Mouse (Mus musculus) forebrain, embryonic 15.5 days (tissue): Measurements from ENCODE around the gene Dpysl4. TPM values are rescaled to one million over a fixed set of nuclear protein-coding genes. Genes with fewer than 3 reads are reported as not detected.

Experiments used
- ATAC-seq: fragments of 200-750 bp; cut with Nextera tagmentation; replicated peaks from 2 replicates; pipeline ENCODE4 v1.8.0; 2017; ENCODE audit warnings: mild to moderate bottlenecking, moderate TSS enrichment, moderate library complexity
- H3K27ac ChIP-seq: fragments of 300-500 bp; sonication (generic); replicated peaks from 2 replicates; pipeline ENCODE4 v1.5.1; 2015; ENCODE audit warnings: mild to moderate bottlenecking, inconsistent platforms
- H3K27me3 ChIP-seq: fragments of 300-500 bp; sonication (generic); 2 replicates; pipeline ENCODE4 v1.6.1; 2015; ENCODE audit warnings: inconsistent platforms
- H3K36me3 ChIP-seq: fragments of 300-500 bp; sonication (generic); 2 replicates; pipeline ENCODE4 v1.6.1; 2015; ENCODE audit warnings: mild to moderate bottlenecking, inconsistent platforms
- H3K4me1 ChIP-seq: fragments of 300-500 bp; sonication (generic); 2 replicates; pipeline ENCODE4 v1.6.1; 2015; ENCODE audit warnings: inconsistent platforms
- H3K4me2 ChIP-seq: fragments of 300-500 bp; sonication (generic); replicated peaks from 2 replicates; pipeline ENCODE4 v1.6.1; 2015; ENCODE audit warnings: mild to moderate bottlenecking, inconsistent platforms
- H3K4me3 ChIP-seq: fragments of 300-500 bp; sonication (generic); 2 replicates; pipeline ENCODE4 v1.5.1; 2015; ENCODE audit warnings: mild to moderate bottlenecking, inconsistent platforms
- H3K9ac ChIP-seq: fragments of 300-500 bp; sonication (generic); replicated peaks from 2 replicates; pipeline ENCODE4 v1.6.1; 2015; ENCODE audit warnings: mild to moderate bottlenecking, inconsistent platforms
- H3K9me3 ChIP-seq: fragments of 300-500 bp; sonication (generic); 2 replicates; pipeline ENCODE4 v1.6.1; 2016; ENCODE audit warnings: inconsistent platforms
- WGBS: fragments of 180-500 bp; shearing (Covaris S2); methylation state at CpG from one replicate; pipeline ENCODE4 v1.1.7; 2015; ENCODE audit warnings: mixed read lengths; 5-methylcytosine and 5-hydroxymethylcytosine counted together
- polyA plus RNA-seq: library from polyadenylated mRNA; unstranded; fragments of >200 nt; fragmentation: Nextera tagmentation; extraction: Ambion mirVana; gene quantifications from 2 replicates; pipeline ENCODE4 v1.2.1, GENCODE M21; 2015

The Dpysl4 gene
- polyA plus RNA-seq, 1 experiment from 2014 or later, result 116 TPM

DNA sequence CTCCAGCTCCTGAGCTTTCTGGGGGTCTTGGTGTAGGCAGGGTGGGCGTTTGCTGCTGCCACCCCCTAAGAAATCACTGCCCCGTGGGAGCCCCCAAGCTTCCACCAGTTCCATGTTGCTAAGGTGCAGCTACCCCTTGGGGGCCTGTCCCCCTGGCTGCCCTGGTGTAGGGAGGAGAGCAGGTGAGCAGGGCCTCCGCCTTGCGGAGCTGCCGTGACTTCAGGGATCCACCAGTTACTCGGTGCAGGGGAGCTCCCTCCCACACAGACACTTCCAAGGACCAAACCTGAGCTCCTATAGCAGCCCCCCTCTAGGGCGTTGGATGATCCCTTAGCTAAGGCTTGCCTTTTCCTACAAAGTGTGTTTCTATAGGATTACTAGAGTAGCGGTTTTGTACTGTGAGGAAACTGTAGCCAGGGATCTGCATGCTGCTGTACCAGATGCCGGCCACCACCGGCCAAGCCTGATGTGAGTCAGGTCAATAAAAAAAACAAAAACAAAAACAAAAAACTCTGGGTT lies 15.5 kb downstream of the Dpysl4 start:
- Histone ChIP-seq H3K27ac (no peak overlapping the region), H3K36me3 (peaks cover 11% of the 10 kb centered on the region; the same call in 1 of the 2 replicates), H3K4me2 (no peak overlapping the region), H3K27me3 (no peaks in the 10 kb centered on the region), H3K4me3 (no peak overlapping the region), H3K4me1 (no peaks in the 10 kb centered on the region), H3K9me3 (no peaks in the 10 kb centered on the region), H3K9ac (no peak overlapping the region)
- WGBS, result 78% methylated on average over 10 of the region's 10 CpGs
- no peak; the same call in 1 of the 2 replicates for ATAC-seq

DNA sequence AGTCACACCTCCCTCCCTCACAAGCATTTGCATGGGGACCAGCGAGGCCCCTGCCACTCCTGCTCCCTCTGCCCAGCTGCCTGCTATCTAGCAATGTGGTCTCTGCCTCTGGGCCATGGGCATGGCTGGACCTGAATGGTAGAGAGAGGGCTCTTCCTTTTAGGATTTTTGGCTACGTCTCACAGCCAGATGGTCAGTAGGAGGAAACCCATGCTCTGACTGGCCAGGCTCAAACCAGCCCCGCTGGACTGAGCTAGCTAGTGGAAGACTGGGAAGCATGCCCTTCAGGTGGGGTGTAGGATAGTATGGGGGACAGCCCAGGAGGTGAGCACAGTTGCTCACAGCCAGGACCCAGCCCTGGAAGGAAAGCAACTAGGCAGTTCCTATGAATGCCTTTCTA lies 16.0 kb downstream of the Dpysl4 start:
- H3K27ac ChIP-seq, result no peak overlapping the region
- H3K4me2 ChIP-seq, result no peak overlapping the region
- peaks cover 8% of the 10 kb centered on the region; the same call in 1 of the 2 replicates for H3K36me3 ChIP-seq
- H3K4me1 ChIP-seq, result no peaks in the 10 kb centered on the region
- 78% methylated on average over 3 of the region's 3 CpGs for WGBS
- no peak; the same call in 1 of the 2 replicates for ATAC-seq
- H3K9me3 ChIP-seq, result no peaks in the 10 kb centered on the region
- H3K4me3 ChIP-seq, result no peak overlapping the region
- H3K27me3 ChIP-seq, result no peaks in the 10 kb centered on the region
- H3K9ac ChIP-seq, result no peak overlapping the region

DNA sequence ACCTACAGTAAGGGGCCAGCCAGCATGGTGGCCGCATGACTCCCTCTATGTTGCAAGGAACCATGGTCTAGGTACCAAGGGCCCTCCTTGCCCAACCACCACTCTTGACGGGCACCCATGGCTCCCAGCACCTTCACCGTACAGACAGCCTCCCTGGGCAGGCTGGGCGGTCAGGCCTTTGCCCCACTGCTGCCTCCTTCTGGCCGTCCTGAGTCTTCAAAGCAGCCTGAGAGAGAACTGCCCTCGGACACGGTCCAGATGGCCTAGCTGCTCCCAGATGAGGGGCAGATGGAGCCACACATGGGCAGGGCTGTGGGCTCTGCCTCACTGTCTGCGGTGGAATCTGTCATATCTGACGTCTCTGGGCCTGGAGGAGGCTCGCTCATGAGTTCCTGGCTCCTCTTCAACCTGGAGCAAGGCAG lies 18.2 kb downstream of the Dpysl4 start:
- Histone ChIP-seq H3K4me1 (no peaks in the 10 kb centered on the region), H3K4me3 (no peak overlapping the region), H3K36me3 (peaks cover 2% of the 10 kb centered on the region; the same call in 1 of the 2 replicates), H3K4me2 (no peak overlapping the region), H3K27me3 (no peaks in the 10 kb centered on the region), H3K9ac (no peak overlapping the region), H3K27ac (no peak overlapping the region), H3K9me3 (no peaks in the 10 kb centered on the region)
- WGBS, result 66% methylated on average over 10 of the region's 10 CpGs
- ATAC-seq, result peak; percentile 36; the same call in 1 of the 2 replicates

DNA sequence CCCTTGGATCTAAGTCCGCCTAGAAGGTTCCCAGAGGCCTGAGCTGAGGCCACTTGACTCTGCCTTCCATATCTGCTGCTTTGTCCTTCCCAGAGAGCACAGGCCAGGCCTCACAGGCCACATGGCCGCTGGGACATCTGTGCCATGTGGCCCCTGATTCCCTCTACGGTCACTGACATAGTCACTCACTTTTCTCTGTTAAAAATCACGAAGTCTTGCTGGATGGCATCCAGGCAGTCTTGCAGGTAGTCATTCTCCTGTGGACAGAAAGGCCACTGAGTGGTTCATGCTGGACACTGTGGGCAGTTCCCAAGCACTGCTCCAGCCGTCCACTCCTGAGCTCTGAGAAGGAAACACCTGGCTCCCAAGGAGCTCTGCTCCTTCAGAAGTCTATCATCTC lies 19.3 kb downstream of the Dpysl4 start:
- H3K4me2 ChIP-seq, result no peak overlapping the region
- no peaks in the 10 kb centered on the region for H3K4me1 ChIP-seq
- H3K27ac ChIP-seq, result no peak overlapping the region
- H3K36me3 ChIP-seq, result no peaks in the 10 kb centered on the region
- no peaks in the 10 kb centered on the region for H3K27me3 ChIP-seq
- H3K9me3 ChIP-seq, result no peaks in the 10 kb centered on the region
- no peak overlapping the region for H3K4me3 ChIP-seq
- no peak overlapping the region for H3K9ac ChIP-seq
- no peak for ATAC-seq
- WGBS, result 86% methylated on average over 5 of the region's 5 CpGs

DNA sequence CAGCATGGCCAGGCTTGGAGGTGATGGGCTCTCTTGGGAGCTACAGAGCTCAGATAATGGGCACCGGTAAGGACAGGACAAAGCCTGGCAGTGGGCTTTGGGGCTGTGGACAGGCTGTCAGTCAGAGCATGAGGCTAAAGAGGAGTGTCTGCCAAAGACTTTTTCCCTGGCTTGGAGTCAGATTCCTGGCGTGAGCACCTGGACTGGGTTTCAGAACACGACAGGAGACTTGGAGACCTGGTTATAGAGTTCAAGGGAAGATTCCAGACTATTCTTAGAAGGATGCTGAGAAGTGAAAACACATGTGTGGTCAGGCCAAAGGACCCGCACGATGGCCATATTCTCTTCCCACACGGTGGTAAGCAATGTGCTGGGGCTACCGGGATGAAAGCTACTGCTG lies 19.9 kb downstream of the Dpysl4 start:
- ATAC-seq, result no peak

DNA sequence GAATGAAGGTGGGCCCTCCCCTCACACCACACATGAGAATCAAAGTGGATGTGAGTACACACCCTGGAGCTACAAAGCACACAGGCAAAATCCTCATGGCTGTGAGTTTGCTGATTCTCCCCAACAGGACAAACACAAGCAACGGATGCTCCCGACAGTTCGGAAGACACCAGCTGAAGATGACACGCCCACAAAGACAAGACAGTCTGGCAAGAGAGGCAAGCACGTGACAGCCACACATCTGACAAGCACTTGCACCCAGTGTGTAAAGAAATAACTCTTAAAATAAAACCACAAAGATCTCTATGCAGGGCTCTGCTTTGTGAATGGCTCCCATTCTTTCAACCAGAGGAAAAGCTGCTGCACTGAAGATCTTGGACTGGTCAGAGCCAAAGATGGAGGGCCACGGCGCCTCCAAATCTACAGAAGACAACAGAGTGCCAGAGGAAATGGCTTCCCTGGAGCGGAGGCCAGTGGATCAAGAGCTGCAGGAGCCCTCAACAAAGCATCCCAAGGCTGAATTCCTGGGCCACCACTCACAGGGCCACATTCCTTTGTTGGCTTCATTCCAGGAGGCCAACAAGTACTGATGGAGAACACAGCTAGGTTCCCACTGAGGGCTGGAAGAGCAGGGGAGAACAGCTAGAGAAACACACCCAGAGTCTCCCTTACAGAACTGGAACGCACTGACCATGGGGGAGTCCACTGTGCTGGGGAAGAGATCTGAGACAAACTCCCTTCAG lies 22.3 kb downstream of the Dpysl4 start:
- no peak overlapping the region for H3K9ac ChIP-seq
- H3K4me2 ChIP-seq, result no peak overlapping the region
- H3K4me1 ChIP-seq, result no peaks in the 10 kb centered on the region
- ATAC-seq, result no peak
- WGBS, result 82% methylated on average over 9 of the region's 9 CpGs
- H3K27me3 ChIP-seq, result no peaks in the 10 kb centered on the region
- no peaks in the 10 kb centered on the region for H3K36me3 ChIP-seq
- no peaks in the 10 kb centered on the region for H3K9me3 ChIP-seq
- H3K27ac ChIP-seq, result no peak overlapping the region
- H3K4me3 ChIP-seq, result no peak overlapping the region

More for the DNA sequence above, 19.9 kb downstream of the Dpysl4 start:
- Histone ChIP-seq H3K27me3 (no peaks in the 10 kb centered on the region), H3K9ac (no peak overlapping the region), H3K4me3 (no peak overlapping the region), H3K4me2 (no peak overlapping the region), H3K9me3 (no peaks in the 10 kb centered on the region), H3K36me3 (no peaks in the 10 kb centered on the region), H3K27ac (no peak overlapping the region), H3K4me1 (no peaks in the 10 kb centered on the region)
- 87% methylated on average over 7 of the region's 7 CpGs for WGBS

DNA sequence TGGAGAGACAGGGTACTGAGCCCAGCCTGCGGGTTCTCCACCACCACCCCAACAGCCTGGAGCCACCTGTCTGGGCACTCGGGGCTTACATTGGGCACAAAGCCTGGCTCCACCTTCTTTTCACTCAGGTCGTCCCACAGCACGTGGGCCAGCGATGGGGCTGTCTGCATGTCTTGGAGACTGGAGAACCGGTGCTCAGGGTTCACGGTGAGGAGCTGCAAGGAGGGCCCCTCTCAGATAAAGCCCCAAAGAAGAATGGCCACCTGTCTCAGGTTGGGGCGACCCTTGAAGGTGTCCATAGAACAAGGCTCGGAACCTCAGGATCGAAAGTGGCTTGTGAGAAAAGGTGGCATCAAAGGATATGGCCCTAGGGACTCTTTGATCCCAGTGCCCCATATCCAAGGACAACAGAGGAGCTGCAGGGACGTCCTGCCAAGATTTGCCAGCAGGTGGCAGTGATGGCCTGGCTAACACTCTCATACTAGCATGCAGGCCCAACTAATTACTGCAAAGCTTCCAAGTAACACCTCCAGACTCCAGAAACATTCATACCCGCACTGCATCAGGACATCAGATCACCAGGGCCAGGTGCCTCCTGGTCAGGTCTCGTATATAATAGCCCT lies 33.5 kb downstream of the Dpysl4 start:
- Histone ChIP-seq H3K27me3 (no peaks in the 10 kb centered on the region), H3K9me3 (no peaks in the 10 kb centered on the region), H3K9ac (no peak overlapping the region), H3K27ac (no peak overlapping the region), H3K4me2 (no peak overlapping the region), H3K36me3 (no peaks in the 10 kb centered on the region), H3K4me3 (no peak overlapping the region), H3K4me1 (no peaks in the 10 kb centered on the region)
- WGBS, result 40% methylated on average over 13 of the region's 13 CpGs
- peak; percentile 78 for ATAC-seq

DNA sequence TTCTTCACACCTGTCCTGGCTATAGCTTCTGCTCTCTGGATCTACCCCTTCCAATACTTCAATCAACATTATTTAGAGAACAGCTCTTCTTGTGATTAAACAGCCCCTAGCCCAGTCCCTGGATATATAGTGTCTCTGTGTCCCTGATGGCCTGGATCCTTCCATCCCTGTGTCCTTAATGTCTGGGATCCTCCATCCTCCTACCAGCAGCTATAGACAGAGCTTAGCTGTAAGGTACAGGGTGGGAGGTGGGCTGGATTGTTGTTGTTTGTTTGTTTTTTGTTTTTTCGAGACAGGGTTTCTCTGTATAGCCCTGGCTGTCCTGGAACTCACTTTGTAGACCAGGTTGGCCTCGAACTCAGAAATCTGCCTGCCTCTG lies 34.0 kb downstream of the Dpysl4 start:
- Histone ChIP-seq H3K4me3 (no peak overlapping the region), H3K4me2 (no peak overlapping the region), H3K4me1 (no peaks in the 10 kb centered on the region), H3K27me3 (no peaks in the 10 kb centered on the region), H3K9ac (no peak overlapping the region), H3K9me3 (no peaks in the 10 kb centered on the region), H3K27ac (no peak overlapping the region), H3K36me3 (no peaks in the 10 kb centered on the region)
- 66% methylated on average over 2 of the region's 2 CpGs for WGBS
- 0 out of 2 replicates have a peak, but pooled peaks have one; percentile 2 for ATAC-seq

DNA sequence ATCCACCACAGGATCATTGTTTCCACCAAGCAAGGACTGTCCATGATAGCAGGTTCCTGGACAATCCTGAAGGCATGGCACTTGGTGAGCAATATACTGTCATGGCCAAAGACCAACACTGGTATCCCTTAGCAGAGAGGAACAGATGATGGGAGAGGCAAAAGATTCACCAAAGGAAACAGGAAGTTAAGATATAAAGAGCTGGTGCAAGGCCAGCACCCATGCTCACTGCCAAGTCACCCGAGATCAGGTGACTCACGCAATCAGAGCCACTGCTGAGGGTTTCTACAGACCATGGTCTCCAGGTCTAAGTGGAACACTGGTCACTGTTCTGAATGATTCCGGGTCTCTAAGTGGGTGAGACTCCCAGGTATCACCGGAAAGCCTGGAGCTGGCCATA lies 40.1 kb downstream of the Dpysl4 start:
- H3K4me1 ChIP-seq, result peaks cover 7% of the 10 kb centered on the region
- no peak for ATAC-seq
- no peak overlapping the region for H3K9ac ChIP-seq
- no peak overlapping the region for H3K27ac ChIP-seq
- WGBS, result 89% methylated on average over 4 of the region's 4 CpGs
- H3K4me2 ChIP-seq, result no peak overlapping the region
- H3K9me3 ChIP-seq, result no peaks in the 10 kb centered on the region
- no peaks in the 10 kb centered on the region for H3K36me3 ChIP-seq
- no peaks in the 10 kb centered on the region for H3K27me3 ChIP-seq
- H3K4me3 ChIP-seq, result no peak overlapping the region

DNA sequence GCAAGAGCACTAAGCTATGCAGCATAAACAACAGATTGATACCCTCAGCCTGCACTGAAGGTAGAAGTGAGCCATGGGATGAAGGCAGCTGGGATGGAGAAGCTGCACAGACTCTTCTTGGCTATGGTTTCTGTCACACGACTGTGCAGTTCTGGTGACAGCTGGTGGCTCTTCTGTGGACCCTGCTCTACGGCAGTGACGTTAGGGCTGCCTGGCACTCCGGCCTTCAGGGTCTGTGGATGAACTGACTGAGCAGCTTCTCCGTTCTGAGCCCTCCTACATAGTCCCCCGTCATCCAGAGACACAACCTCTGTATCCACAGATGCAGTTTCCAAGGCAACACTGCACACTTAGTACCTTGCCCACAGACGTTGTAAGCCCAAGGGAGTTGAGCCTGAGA lies 40.7 kb downstream of the Dpysl4 start:
- WGBS, result 71% methylated on average over 7 of the region's 7 CpGs
- Histone ChIP-seq H3K4me1 (peaks cover 11% of the 10 kb centered on the region), H3K4me3 (no peak overlapping the region), H3K27ac (no peak overlapping the region), H3K9ac (no peak overlapping the region), H3K27me3 (no peaks in the 10 kb centered on the region), H3K4me2 (no peak overlapping the region), H3K36me3 (no peaks in the 10 kb centered on the region), H3K9me3 (no peaks in the 10 kb centered on the region)
- 0 out of 2 replicates have a peak, but pooled peaks have one; percentile 19 for ATAC-seq

DNA sequence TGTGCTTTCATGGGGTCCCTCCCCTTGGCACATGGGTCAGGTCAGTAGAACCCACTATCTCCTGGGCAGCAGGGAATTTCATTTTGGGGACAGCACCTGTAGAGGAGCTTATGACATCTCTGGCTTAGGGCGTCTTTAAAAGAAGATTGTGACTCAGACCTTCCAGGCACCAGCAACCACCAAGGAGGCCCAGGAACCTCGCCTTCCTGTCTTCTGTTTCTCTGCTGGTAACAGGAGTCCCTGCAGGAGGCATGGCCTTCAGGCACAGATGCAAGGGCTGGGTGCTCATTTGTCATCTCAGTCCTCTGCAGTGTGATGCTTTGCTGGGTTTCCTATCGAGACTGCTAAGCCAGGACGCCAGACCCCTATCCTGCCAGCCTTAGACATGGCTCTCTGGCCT lies 43.2 kb downstream of the Dpysl4 start:
- no peaks in the 10 kb centered on the region for H3K36me3 ChIP-seq
- H3K27ac ChIP-seq, result no peak overlapping the region
- ATAC-seq, result no peak
- H3K9me3 ChIP-seq, result no peaks in the 10 kb centered on the region
- peaks cover 20% of the 10 kb centered on the region for H3K4me1 ChIP-seq
- no peaks in the 10 kb centered on the region for H3K27me3 ChIP-seq
- no peak overlapping the region for H3K9ac ChIP-seq
- 88% methylated on average over 4 of the region's 4 CpGs for WGBS
- H3K4me2 ChIP-seq, result no peak overlapping the region
- H3K4me3 ChIP-seq, result no peak overlapping the region

DNA sequence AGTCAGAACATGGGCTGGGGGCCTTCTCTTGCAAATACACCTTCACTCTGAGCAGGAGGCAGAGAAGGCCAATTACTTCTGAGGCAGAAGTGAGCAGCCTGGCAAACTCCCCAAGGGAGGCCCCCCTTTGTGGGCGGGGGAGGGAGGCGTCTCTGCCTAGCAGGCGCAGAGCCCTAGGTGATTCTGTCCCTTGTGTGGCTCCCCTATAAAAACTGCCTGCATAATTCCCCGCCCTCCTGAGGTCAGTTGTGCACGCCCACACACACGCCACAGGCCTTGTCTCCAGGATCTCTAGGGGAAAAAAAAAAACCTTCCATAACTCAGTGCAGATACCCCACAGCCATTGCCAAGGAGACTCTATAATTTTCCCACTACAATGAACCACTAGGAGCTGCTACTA lies 44.6 kb downstream of the Dpysl4 start:
- H3K9ac ChIP-seq, result no peak overlapping the region
- H3K27ac ChIP-seq, result no peak overlapping the region
- 41% methylated on average over 6 of the region's 6 CpGs for WGBS
- no peak overlapping the region for H3K4me3 ChIP-seq
- ATAC-seq, result no peak
- H3K4me2 ChIP-seq, result no peak overlapping the region
- H3K4me1 ChIP-seq, result peaks cover 20% of the 10 kb centered on the region
- H3K27me3 ChIP-seq, result no peaks in the 10 kb centered on the region
- no peaks in the 10 kb centered on the region for H3K36me3 ChIP-seq
- no peaks in the 10 kb centered on the region for H3K9me3 ChIP-seq
